Mouse (Mus musculus) midbrain, postnatal 0 days (tissue): ENCODE data around the gene Kdelr3. TPM values are rescaled to one million over a fixed set of nuclear protein-coding genes. Genes with fewer than 3 reads are reported as not detected.

Source experiments
- ATAC-seq: fragments of 200-750 bp; cut with Nextera tagmentation; 2 replicates; pipeline ENCODE4 v1.8.0; 2017; ENCODE audit warnings: moderate number of reproducible peaks, mild to moderate bottlenecking, moderate TSS enrichment, moderate library complexity; ENCODE audit not compliant: low FRiP score
- DNase-seq: peaks from one replicate; pipeline ENCODE4 v3.0.0-alpha.2; 2015; ENCODE audit warnings: low spot score
- H3K27ac ChIP-seq: fragments of 300-500 bp; sonication (generic); 2 replicates; pipeline ENCODE4 v1.5.1; 2014; ENCODE audit warnings: low read depth, mild to moderate bottlenecking, low read length, mixed read lengths
- H3K27me3 ChIP-seq: fragments of 300-500 bp; sonication (generic); 2 replicates; pipeline ENCODE4 v1.6.1; 2014; ENCODE audit warnings: low read length, control low read depth, mixed read lengths; ENCODE audit not compliant: insufficient read depth
- H3K36me3 ChIP-seq: fragments of 300-500 bp; sonication (generic); 2 replicates; pipeline ENCODE4 v1.6.1; 2014; ENCODE audit warnings: low read length, control low read depth, mixed read lengths; ENCODE audit not compliant: insufficient read depth
- H3K4me1 ChIP-seq: fragments of 300-500 bp; sonication (generic); 2 replicates; pipeline ENCODE4 v1.6.1; 2014; ENCODE audit warnings: mild to moderate bottlenecking, control low read depth, antibody characterized with exemption, low read length, mixed read lengths; ENCODE audit not compliant: insufficient read depth
- H3K4me2 ChIP-seq: fragments of 300-500 bp; sonication (generic); 2 replicates; pipeline ENCODE4 v1.6.1; 2014; ENCODE audit warnings: low read depth, mild to moderate bottlenecking, low read length, mixed read lengths; ENCODE audit not compliant: poor library complexity, severe bottlenecking
- H3K4me3 ChIP-seq: fragments of 300-500 bp; sonication (generic); 2 replicates; pipeline ENCODE4 v1.5.1; 2014; ENCODE audit warnings: low read depth, mild to moderate bottlenecking, low read length, moderate library complexity
- H3K9ac ChIP-seq: fragments of 300-500 bp; sonication (generic); replicated peaks from 2 replicates; pipeline ENCODE4 v1.6.1; 2014; ENCODE audit warnings: mild to moderate bottlenecking, low read length, moderate library complexity, mixed read lengths; ENCODE audit not compliant: poor library complexity, severe bottlenecking
- H3K9me3 ChIP-seq: fragments of 300-500 bp; sonication (generic); 2 replicates; pipeline ENCODE4 v1.6.1; 2016; ENCODE audit warnings: low read length, control low read depth
- CTCF ChIP-seq: IDR thresholded peaks from 2 replicates; pipeline ENCODE4 v1.5.1; 2016; ENCODE audit warnings: antibody characterized with exemption, mild to moderate bottlenecking
- WGBS: fragments of 180-500 bp; shearing (Covaris S2); extraction: QIAGEN DNeasy Blood & Tissue Kit; methylation state at CpG from one replicate; pipeline ENCODE4 v1.1.7; 2014; 5-methylcytosine and 5-hydroxymethylcytosine counted together
- microRNA-seq: library from miRNA; unstranded; fragments of <30 nt; microRNA quantifications from one replicate; pipeline ENCODE4, GENCODE M21; 2016; ENCODE audit warnings: borderline number of aligned reads
- polyA plus RNA-seq: library from polyadenylated mRNA; unstranded; fragments of >200 nt; fragmentation: Nextera tagmentation; extraction: Ambion mirVana; gene quantifications from 2 replicates; pipeline ENCODE4 v1.2.1, GENCODE M21; 2015
- total RNA-seq: library from RNA; depleted of rRNA; stranded (reverse); fragments of >200 nt; gene quantifications from 2 replicates; pipeline ENCODE4 v1.2.3, GENCODE M21; 2014; rRNA removed

The Kdelr3 gene
- total and polyA plus RNA-seq, 2 experiments from 2014 or later = 6.0 to 7.7 TPM

- no peak overlapping the region for H3K27ac ChIP-seq
- ATAC-seq (no peak), DNase-seq (no peak)
- H3K9ac ChIP-seq = no peak overlapping the region
- no peaks in the 10 kb centered on the region for H3K36me3 ChIP-seq
- no peak overlapping the region for H3K4me3 ChIP-seq
- no peak for TF ChIP-seq CTCF
- H3K27me3 ChIP-seq = no peaks in the 10 kb centered on the region
- no peaks in the 10 kb centered on the region for H3K4me1 ChIP-seq
- H3K9me3 ChIP-seq = no peaks in the 10 kb centered on the region
- 52% methylated on average over 1 of the region's 1 CpGs for WGBS
- no peak overlapping the region for H3K4me2 ChIP-seq
Observed at GRCm38 (mm10) chr15:79575543-79576222, 59.5 kb downstream of the Kdelr3 start.

GRCm38 (mm10) chr15:79576947-79577346 lies 60.7 kb downstream of the Kdelr3 start:
- ATAC-seq (no peak), DNase-seq (no peak)
- Histone ChIP-seq H3K27ac (no peak overlapping the region), H3K9ac (no peak overlapping the region), H3K9me3 (no peaks in the 10 kb centered on the region), H3K4me2 (no peak overlapping the region), H3K4me1 (no peaks in the 10 kb centered on the region), H3K4me3 (no peak overlapping the region), H3K36me3 (no peaks in the 10 kb centered on the region), H3K27me3 (no peaks in the 10 kb centered on the region)
- 88% methylated on average over 2 of the region's 2 CpGs for WGBS
- no peak for TF ChIP-seq CTCF

Small RNAs within 50 kb of the gene (microRNA-seq; reads per million reads assigned to microRNA genes)
- gene Gm44302 = not detected

Other genes with a start within 250 kb of the Kdelr3 start
- 3.0 and 3.1 TPM in 2 replicates for gene Baiap2l2, start 230.9 kb upstream of the Kdelr3 start, total RNA-seq
- 8.0 and 8.5 TPM in 2 replicates for gene Baiap2l2, start 230.9 kb upstream of the Kdelr3 start, polyA plus RNA-seq
- 26.8 and 35.3 TPM in 2 replicates for gene Pla2g6, start 188.0 kb upstream of the Kdelr3 start, total RNA-seq
- 14.5 and 17.6 TPM in 2 replicates for gene Pla2g6, start 188.0 kb upstream of the Kdelr3 start, polyA plus RNA-seq
- 4.0 and 5.4 TPM in 2 replicates for gene Maff, start 169.8 kb upstream of the Kdelr3 start, total RNA-seq
- gene Maff, start 169.8 kb upstream of the Kdelr3 start, polyA plus RNA-seq = 0.93 and 1.2 TPM in 2 replicates
- gene Tmem184b, start 112.8 kb upstream of the Kdelr3 start, total RNA-seq = 54.9 and 75.7 TPM in 2 replicates
- gene Tmem184b, start 112.8 kb upstream of the Kdelr3 start, polyA plus RNA-seq = 30.1 and 33.3 TPM in 2 replicates
- gene Csnk1e, start 60.8 kb upstream of the Kdelr3 start, total RNA-seq = 378 and 384 TPM in 2 replicates
- 153 and 195 TPM in 2 replicates for gene Csnk1e, start 60.8 kb upstream of the Kdelr3 start, polyA plus RNA-seq
- gene Kcnj4, start 11.2 kb upstream of the Kdelr3 start, total RNA-seq = 1.7 and 2.2 TPM in 2 replicates
- gene Kcnj4, start 11.2 kb upstream of the Kdelr3 start, polyA plus RNA-seq = 0.11 and 0.15 TPM in 2 replicates
- gene Ddx17, start 30.3 kb downstream of the Kdelr3 start, total RNA-seq = 302 and 436 TPM in 2 replicates
- 30.0 and 35.1 TPM in 2 replicates for gene Ddx17, start 30.3 kb downstream of the Kdelr3 start, polyA plus RNA-seq
- gene Dmc1, start 88.7 kb downstream of the Kdelr3 start, total RNA-seq = 0.90 and 1.1 TPM in 2 replicates
- gene Dmc1, start 88.7 kb downstream of the Kdelr3 start, polyA plus RNA-seq = 0.93 and 1.1 TPM in 2 replicates
- gene Fam227a, start 142.5 kb downstream of the Kdelr3 start, total RNA-seq = 12.1 and 18.1 TPM in 2 replicates
- gene Fam227a, start 142.5 kb downstream of the Kdelr3 start, polyA plus RNA-seq = 2.2 and 2.8 TPM in 2 replicates
- gene Cby1, start 142.8 kb downstream of the Kdelr3 start, total RNA-seq = 56.9 and 72.5 TPM in 2 replicates
- gene Cby1, start 142.8 kb downstream of the Kdelr3 start, polyA plus RNA-seq = 99.2 and 101 TPM in 2 replicates
- 161 and 180 TPM in 2 replicates for gene Tomm22, start 154.4 kb downstream of the Kdelr3 start, total RNA-seq
- gene Tomm22, start 154.4 kb downstream of the Kdelr3 start, polyA plus RNA-seq = 229 and 230 TPM in 2 replicates
- gene Josd1, start 171.5 kb downstream of the Kdelr3 start, total RNA-seq = 58.7 and 59.6 TPM in 2 replicates
- 16.8 and 17.7 TPM in 2 replicates for gene Josd1, start 171.5 kb downstream of the Kdelr3 start, polyA plus RNA-seq
- gene Gtpbp1, start 174.4 kb downstream of the Kdelr3 start, total RNA-seq = 76.1 and 99.3 TPM in 2 replicates
- gene Gtpbp1, start 174.4 kb downstream of the Kdelr3 start, polyA plus RNA-seq = 40.0 and 41.6 TPM in 2 replicates
- 32.3 and 33.7 TPM in 2 replicates for gene Sun2, start 226.1 kb downstream of the Kdelr3 start, total RNA-seq
- gene Sun2, start 226.1 kb downstream of the Kdelr3 start, polyA plus RNA-seq = 2.8 and 3.1 TPM in 2 replicates